Mouse (Mus musculus): ENCODE results near the gene Csnk1d. TPM values are rescaled to one million over a fixed set of nuclear protein-coding genes. Genes with fewer than 3 reads are reported as not detected.

The Csnk1d gene
- polyA plus RNA-seq, 1 experiment = 111 TPM

DNA sequence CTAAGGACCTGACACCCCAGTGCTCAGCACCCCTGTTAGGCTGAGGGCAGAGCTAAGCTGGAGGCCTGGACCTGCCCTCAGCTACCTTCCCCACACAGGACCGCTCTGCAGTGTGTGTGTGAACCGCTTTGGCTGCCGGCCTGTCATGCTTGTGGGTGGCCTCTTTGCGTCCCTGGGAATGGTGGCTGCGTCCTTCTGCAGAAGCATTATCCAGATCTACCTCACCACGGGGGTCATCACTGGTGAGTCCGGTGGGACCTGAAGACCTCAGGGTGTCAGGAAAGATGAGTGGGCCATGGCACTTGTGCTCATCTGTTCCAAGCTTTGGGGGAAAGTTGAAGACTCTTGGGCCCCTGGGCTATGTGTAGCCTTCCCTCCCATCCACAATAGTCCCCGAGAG, 35.4 kb downstream of the Csnk1d start:
- Histone ChIP-seq H3K4me1 (ENCODE audit: control insufficient read depth, insufficient read depth, low read length) (peaks cover 8% of the 10 kb centered on the region), H3K36me3 (ENCODE audit: control insufficient read depth, insufficient read depth, low read length) (no peaks in the 10 kb centered on the region; the same call in 1 of the 2 replicates), H3K27ac (ENCODE audit: control insufficient read depth, insufficient read depth, low read depth, low read length) (no peak overlapping the region), H3K27me3 (ENCODE audit: control insufficient read depth, insufficient read depth, low read length) (no peaks in the 10 kb centered on the region), H3K4me3 (ENCODE audit: control insufficient read depth, low read depth, low read length) (no peak overlapping the region)
- TF ChIP-seq CTCF (IDR thresholded peaks at IDR 0.05; ENCODE audit: control insufficient read depth, insufficient read depth, insufficient replicate concordance, low read depth, low read length) (no peak), POLR2A (IDR thresholded peaks at IDR 0.05; ENCODE audit: control insufficient read depth, low read depth, low read length) (no peak)

GRCm38 (mm10) chr11:120954936-120955335, 36.2 kb downstream of the Csnk1d start:
- TF ChIP-seq POLR2A (IDR thresholded peaks at IDR 0.05; ENCODE audit: control insufficient read depth, low read depth, low read length) (no peak), CTCF (IDR thresholded peaks at IDR 0.05; ENCODE audit: control insufficient read depth, insufficient read depth, insufficient replicate concordance, low read depth, low read length) (no peak)
- Histone ChIP-seq H3K4me3 (ENCODE audit: control insufficient read depth, low read depth, low read length) (no peak overlapping the region), H3K4me1 (ENCODE audit: control insufficient read depth, insufficient read depth, low read length) (peaks cover 16% of the 10 kb centered on the region), H3K27me3 (ENCODE audit: control insufficient read depth, insufficient read depth, low read length) (no peaks in the 10 kb centered on the region), H3K36me3 (ENCODE audit: control insufficient read depth, insufficient read depth, low read length) (no peaks in the 10 kb centered on the region; the same call in 1 of the 2 replicates), H3K27ac (ENCODE audit: control insufficient read depth, insufficient read depth, low read depth, low read length) (no peak overlapping the region)

DNA sequence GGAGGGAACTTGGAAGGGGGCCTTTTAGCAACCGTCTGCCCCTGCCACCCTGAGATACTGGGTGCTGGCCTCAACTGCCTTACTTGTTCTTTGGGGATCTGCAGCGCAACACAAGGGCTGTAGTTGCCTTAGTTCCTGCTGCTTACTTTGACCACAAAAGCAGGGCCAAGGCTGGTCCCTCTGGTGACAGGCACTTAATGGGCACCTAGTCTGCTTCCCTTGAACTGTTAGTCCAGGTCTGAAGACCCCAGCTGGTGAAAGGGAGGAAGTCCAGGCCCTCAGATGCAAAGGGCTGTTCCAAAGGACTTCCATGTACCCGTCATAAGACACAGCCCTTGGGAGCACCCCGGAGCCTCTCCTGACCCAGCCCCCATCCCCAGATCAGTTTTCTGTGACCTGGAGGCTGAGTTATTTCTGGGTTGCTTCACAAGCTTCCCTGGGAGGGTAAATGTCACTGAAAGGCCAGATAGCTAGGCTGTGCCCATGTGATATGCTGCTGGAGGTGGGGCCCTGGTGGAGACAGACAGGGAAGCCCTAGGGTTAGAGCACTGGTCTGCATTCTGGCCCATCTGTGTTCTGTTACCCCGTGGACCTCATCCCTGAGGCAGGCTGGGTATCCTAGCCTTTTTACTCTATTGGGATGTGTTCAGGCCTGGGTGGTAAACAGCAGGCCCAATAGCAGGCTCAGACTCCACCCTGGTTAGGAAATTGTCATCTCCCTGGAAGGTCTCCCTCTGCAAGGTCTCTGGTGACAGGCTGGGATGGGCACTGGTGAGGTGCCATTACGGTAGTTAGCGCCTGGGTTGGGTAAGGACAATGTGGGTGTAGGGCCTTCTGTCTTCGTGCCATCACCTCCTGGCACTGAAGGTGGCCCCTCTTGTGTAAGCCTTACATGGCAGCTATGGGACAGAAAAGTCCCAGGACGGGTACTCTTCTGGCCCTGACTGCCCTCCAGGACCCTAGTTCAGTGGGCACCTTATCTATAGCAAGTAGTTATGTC, 39.1 kb downstream of the Csnk1d start:
- Histone ChIP-seq H3K36me3 (ENCODE audit: control insufficient read depth, insufficient read depth, low read length) (no peaks in the 10 kb centered on the region), H3K27ac (ENCODE audit: control insufficient read depth, insufficient read depth, low read depth, low read length) (no peak overlapping the region), H3K4me3 (ENCODE audit: control insufficient read depth, low read depth, low read length) (no peak overlapping the region), H3K4me1 (ENCODE audit: control insufficient read depth, insufficient read depth, low read length) (peaks cover 32% of the 10 kb centered on the region), H3K27me3 (ENCODE audit: control insufficient read depth, insufficient read depth, low read length) (no peaks in the 10 kb centered on the region)
- TF ChIP-seq CTCF (IDR thresholded peaks at IDR 0.05; ENCODE audit: control insufficient read depth, insufficient read depth, insufficient replicate concordance, low read depth, low read length) (no peak), POLR2A (IDR thresholded peaks at IDR 0.05; ENCODE audit: control insufficient read depth, low read depth, low read length) (no peak)

GRCm38 (mm10) chr11:120951237-120951636, 39.9 kb downstream of the Csnk1d start:
- H3K27ac ChIP-seq (ENCODE audit: control insufficient read depth, insufficient read depth, low read depth, low read length) = no peak overlapping the region
- peaks cover 33% of the 10 kb centered on the region for H3K4me1 ChIP-seq (ENCODE audit: control insufficient read depth, insufficient read depth, low read length)
- H3K36me3 ChIP-seq (ENCODE audit: control insufficient read depth, insufficient read depth, low read length) = no peaks in the 10 kb centered on the region
- peak overlapping the region; percentile 45 for H3K4me3 ChIP-seq (ENCODE audit: control insufficient read depth, low read depth, low read length)
- H3K27me3 ChIP-seq (ENCODE audit: control insufficient read depth, insufficient read depth, low read length) = no peaks in the 10 kb centered on the region
- TF ChIP-seq POLR2A (IDR thresholded peaks at IDR 0.05; ENCODE audit: control insufficient read depth, low read depth, low read length) = no peak
- no peak for TF ChIP-seq CTCF (IDR thresholded peaks at IDR 0.05; ENCODE audit: control insufficient read depth, insufficient read depth, insufficient replicate concordance, low read depth, low read length)

DNA sequence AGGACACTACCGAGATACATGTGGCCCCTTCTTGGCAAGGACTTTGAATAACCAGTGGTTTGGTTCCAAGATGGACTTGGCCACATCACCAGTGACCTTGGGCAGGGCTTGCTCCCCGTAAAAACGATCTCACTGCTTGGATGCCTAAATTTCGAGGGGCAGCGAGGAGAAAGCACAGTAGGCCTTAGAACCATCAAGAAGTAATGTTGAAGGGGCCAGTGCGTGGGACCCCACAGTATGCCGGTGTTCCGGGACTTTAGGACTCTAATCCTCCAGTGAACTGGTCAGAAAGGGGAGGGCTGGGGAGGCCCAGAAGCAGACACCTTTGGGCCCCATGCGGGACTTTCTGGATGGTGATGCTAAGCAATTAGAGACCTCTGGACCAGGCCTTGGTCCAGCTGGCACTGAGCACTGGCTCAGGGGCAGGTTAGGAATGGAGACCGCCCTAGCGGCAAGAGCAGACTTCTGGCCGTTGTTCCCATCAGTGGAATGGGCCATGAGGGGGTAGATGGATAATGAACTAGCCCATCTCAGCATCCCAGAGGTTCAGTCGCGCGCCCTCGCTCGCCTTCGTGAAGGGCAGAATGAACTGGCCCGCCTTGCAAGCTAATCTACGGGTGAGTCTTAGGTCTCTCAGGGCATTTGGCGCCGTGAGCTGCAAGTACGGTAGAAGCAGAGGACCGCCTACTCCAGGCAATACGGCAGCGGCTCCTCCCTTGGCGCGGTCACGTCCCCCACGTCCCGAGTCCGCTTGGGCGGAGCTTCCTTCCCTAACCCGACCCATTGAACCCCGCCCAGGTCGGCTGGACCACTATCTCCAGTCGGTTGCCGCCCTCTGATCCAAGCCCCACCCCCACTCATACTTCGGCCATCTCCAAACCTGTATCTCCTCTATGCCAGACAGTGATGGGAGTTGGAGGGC, 40.6 kb downstream of the Csnk1d start:
- peaks cover 36% of the 10 kb centered on the region for H3K4me1 ChIP-seq (ENCODE audit: control insufficient read depth, insufficient read depth, low read length)
- H3K27me3 ChIP-seq (ENCODE audit: control insufficient read depth, insufficient read depth, low read length) = no peaks in the 10 kb centered on the region
- no peak overlapping the region for H3K27ac ChIP-seq (ENCODE audit: control insufficient read depth, insufficient read depth, low read depth, low read length)
- TF ChIP-seq CTCF (IDR thresholded peaks at IDR 0.05; ENCODE audit: control insufficient read depth, insufficient read depth, insufficient replicate concordance, low read depth, low read length) = no peak
- TF ChIP-seq POLR2A (IDR thresholded peaks at IDR 0.05; ENCODE audit: control insufficient read depth, low read depth, low read length) = 0 out of 2 replicates have a peak, but pooled peaks have one; percentile 8
- no peaks in the 10 kb centered on the region for H3K36me3 ChIP-seq (ENCODE audit: control insufficient read depth, insufficient read depth, low read length)
- H3K4me3 ChIP-seq (ENCODE audit: control insufficient read depth, low read depth, low read length) = peak overlapping the region; percentile 45

- no peak overlapping the region for H3K27ac ChIP-seq (ENCODE audit: control insufficient read depth, insufficient read depth, low read depth, low read length)
- H3K36me3 ChIP-seq (ENCODE audit: control insufficient read depth, insufficient read depth, low read length) = no peaks in the 10 kb centered on the region
- peaks cover 36% of the 10 kb centered on the region for H3K4me1 ChIP-seq (ENCODE audit: control insufficient read depth, insufficient read depth, low read length)
- H3K27me3 ChIP-seq (ENCODE audit: control insufficient read depth, insufficient read depth, low read length) = no peaks in the 10 kb centered on the region
- TF ChIP-seq POLR2A (IDR thresholded peaks at IDR 0.05; ENCODE audit: control insufficient read depth, low read depth, low read length) = no peak
- no peak for TF ChIP-seq CTCF (IDR thresholded peaks at IDR 0.05; ENCODE audit: control insufficient read depth, insufficient read depth, insufficient replicate concordance, low read depth, low read length)
- H3K4me3 ChIP-seq (ENCODE audit: control insufficient read depth, low read depth, low read length) = no peak overlapping the region
Observed at GRCm38 (mm10) chr11:120949863-120950262, 41.3 kb downstream of the Csnk1d start.

Measured in testis, adult 2 months (tissue).